Mouse (Mus musculus) liver, adult 2 months (tissue): Measurements from ENCODE around the gene Atf2.

ENCODE experiments used
- CTCF ChIP-seq: fragments of 200-500 bp; IDR thresholded peaks from 2 replicates; pipeline ENCODE4 v1.5.1; 2011; ENCODE audit warnings: low read depth, low read length, control low read depth
- POLR2A ChIP-seq: fragments of 200-500 bp; IDR thresholded peaks from 2 replicates; pipeline ENCODE4 v1.6.1; 2011; ENCODE audit warnings: low read length, control low read depth; ENCODE audit not compliant: insufficient read depth; ENCODE audit errors: extremely low read depth

DNA sequence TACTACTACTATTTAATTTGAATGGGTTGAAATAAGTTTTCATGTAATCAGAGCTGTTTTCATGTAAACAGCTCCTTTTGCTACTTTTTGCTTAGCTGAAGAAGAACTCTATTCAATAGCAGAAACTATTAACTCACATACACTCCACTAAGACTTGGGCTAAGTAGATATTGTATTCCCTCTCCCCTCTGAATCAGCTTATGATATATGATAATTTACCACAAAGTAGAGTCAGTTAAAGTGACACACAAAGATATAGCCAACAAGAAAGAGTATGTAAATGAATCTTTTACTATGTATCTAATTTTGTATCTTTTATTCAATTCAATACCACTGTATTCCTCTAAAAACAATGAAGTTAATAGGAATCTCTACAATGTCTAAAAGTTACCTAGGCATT is 35.1 kb downstream of the Atf2 start:
- no peak for TF ChIP-seq CTCF
- no peak for TF ChIP-seq POLR2A
